Mouse (Mus musculus): ENCODE data around the gene Tbc1d12.

DNA sequence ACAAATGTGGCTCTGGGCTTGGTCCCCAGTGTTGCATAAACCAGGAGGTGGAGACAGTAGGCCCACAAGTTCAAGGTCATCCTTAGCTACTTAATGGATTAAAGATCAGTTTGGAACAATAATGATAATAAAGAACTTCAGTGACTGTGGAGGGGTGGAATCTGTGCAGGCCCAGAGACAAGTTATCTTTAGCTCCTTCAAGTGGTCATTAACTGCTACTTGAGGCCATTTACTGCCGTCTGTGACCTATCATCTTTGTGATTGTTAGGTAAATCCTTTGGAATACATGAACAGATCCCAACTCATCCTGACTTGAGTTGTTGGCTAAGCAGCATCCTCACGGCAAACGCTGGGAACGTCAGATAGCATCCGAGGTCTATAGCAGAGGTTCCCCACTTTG lies 66.1 kb downstream of the Tbc1d12 start:
- TF ChIP-seq CTCF (IDR thresholded peaks at IDR 0.05; ENCODE audit: control insufficient read depth, insufficient read depth, insufficient read length) (no peak), CEBPB (IDR thresholded peaks at IDR 0.05; ENCODE audit: low read depth) (no peak), MYOG (IDR thresholded peaks at IDR 0.05; ENCODE audit: control insufficient read depth, extremely low read depth, insufficient read length) (no peak), MAX (IDR thresholded peaks at IDR 0.05) (no peak), USF1 (IDR thresholded peaks at IDR 0.05; ENCODE audit: low read depth) (no peak), MYOD1 (IDR thresholded peaks at IDR 0.05; ENCODE audit: control insufficient read depth, insufficient read length, low read depth) (no peak)

All from C2C12 (cell line).